Mouse (Mus musculus) gastrocnemius, adult 18-20 months (tissue): Measurements from ENCODE around the gene Serhl. TPM values are rescaled to one million over a fixed set of nuclear protein-coding genes. Genes with fewer than 3 reads are reported as not detected.

Experiments
- DNase-seq: peaks from one replicate; pipeline ENCODE4 v3.0.0; 2021; ENCODE audit warnings: low spot score
- total RNA-seq, 2 experiments: library from RNA; stranded (reverse); gene quantifications; 2 replicates each; pipeline ENCODE4 v1.2.3; 2021

The Serhl gene
- total RNA-seq, 2 experiments from 2014 or later: 26.9 to 33.9 TPM

GRCm38 (mm10) chr15:83162001-83162400 is 72.7 kb downstream of the Serhl start:
- DNase-seq: no peak

DNA sequence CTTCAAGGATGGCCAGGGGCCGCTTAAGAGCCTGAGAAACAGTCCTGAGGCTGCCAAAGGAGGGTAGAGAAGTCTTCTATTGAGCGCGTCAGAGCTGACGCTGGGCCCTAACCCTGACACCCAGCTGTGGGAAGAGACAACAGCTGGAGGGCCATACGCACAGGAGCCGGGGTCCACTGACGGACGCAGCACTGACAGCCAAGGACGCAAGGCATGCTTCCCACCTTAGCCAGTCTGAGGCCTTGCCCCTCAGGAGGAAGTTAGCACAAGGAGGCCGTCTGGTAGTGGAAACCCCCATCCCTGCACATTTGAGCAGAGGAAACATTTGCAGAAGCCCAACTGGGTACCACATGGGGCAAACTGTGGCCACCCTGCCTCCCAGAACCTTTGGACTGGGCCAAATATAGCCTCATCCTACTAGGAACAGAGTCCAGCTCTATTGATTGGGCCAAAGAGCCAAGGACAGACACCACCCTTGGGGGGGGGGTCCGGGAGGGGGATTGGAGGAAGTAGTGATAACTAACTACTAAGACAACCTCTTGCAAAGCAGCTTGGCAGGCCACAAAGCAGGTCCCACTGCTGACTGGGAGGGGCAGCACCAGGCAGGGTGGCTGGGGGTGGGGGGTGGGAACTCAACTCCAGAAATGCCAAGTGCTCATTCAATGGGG is 73.6 kb downstream of the Serhl start:
- no peak for DNase-seq

DNA sequence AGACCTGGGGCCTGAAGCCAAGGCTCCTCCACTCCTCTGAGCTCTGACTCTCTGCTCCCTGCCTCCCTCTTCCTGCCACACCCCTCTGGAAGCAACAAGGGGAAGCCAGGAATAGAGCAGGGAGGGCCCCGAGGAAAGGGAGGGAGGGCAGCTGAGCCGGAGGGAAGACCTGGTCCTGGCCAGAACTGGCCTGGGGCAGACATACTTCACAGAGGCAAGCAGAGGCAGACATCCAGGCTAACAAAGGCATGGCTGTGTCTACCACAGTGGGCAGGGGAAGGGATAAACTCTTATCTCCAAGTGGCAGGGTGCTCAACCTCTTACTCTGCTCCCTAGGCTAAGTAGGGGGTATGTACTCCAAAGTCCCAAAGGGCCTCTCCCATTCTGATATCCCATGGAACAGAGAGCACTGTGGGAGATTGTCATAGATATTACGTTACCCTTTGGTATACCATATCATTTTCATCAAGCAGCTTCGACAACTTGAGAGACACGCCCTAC is 75.7 kb downstream of the Serhl start:
- DNase-seq: peak; percentile 64

GRCm38 (mm10) chr15:83165526-83166315 is 76.4 kb downstream of the Serhl start:
- no peak for DNase-seq

Other genes starting within 250 kb of the Serhl start
- 10 to 100 TPM; 33.2 to 36.0 TPM for gene Tcf20, start 101.6 kb upstream of the Serhl start, total RNA-seq
- under 1 TPM; 0.66 to 0.78 TPM for gene Nfam1, start 56.2 kb upstream of the Serhl start, total RNA-seq
- 10 to 100 TPM; 37.4 to 46.5 TPM for gene Rrp7a, start 33.3 kb downstream of the Serhl start, total RNA-seq
- 10 to 100 TPM; 15.7 to 17.1 TPM for gene Poldip3, start 59.9 kb downstream of the Serhl start, total RNA-seq
- 10 to 100 TPM; 40.3 to 50.1 TPM for gene Cyb5r3, start 83.1 kb downstream of the Serhl start, total RNA-seq
- gene A4galt, start 162.3 kb downstream of the Serhl start, total RNA-seq: 1 to 10 TPM; 3.0 to 3.3 TPM